Mouse (Mus musculus) heart, adult 11 months (tissue): ENCODE measurements at regions not wholly inside any gene's neighbourhood (a gene's known extent, or its start where the extent isn't known, plus 50 kb on each side); places are given as distances from the start of the nearest gene placed in this dataset.

ENCODE experiments used
- DNase-seq: peaks from one replicate; pipeline ENCODE4 v3.0.0; 2022

DNA sequence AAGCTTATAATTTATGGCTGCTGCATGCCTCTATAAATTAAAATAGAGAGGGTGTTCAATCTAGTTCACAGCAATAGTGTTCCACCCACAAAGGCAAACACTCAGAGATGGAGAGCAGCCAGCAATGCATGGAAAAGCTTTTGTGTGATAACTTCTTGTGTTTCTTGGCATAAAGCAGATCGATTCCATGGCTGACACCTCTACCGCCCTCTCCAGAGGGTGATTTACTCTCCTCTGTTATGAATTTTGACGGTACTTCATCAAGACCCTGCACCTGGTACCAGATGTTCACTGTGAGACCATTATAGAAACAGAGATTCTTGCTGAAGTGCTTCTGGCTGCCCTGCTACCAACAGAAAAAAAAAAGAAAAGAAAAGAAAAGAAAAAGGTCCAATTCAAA is 54.1 kb upstream of the Btc start:
- DNase-seq: no peak

DNA sequence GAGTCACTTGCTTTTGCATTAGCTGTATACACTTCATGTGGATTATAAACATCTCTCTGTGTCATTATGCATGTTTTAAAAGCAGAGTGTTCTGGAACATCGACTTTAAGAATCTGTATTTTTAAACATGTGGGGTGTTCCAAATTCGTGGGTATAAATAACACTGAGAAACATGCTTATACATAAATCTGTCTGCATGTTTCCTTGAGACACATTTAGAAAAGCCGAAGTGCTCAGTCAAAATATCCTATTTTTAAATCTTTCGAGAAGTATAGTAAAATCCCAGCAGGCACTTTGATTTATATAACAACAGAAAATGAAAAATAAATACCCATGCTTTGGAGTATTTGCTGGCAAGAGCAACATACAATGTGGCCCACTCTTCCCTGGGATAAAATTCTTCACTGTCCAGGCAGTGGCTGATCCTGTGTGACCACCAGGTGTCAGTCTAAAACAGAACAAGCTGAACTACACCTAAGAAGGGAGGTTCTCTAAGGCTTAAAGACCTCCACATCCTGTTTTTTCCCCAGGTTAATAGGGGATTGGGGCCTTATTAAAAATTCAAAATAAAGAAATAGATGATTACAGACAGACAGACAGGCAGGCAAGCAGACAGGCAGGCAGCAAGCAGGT is 52.4 kb upstream of the Parm1 start:
- peak; percentile 37 for DNase-seq
